Mouse (Mus musculus) hindbrain, embryonic 15.5 days (tissue): ENCODE results near the gene Rab11fip5. TPM values are rescaled to one million over a fixed set of nuclear protein-coding genes. Genes with fewer than 3 reads are reported as not detected.

Experiments
- ATAC-seq: fragments of 200-750 bp; cut with Nextera tagmentation; 2 replicates; pipeline ENCODE4 v1.8.0; 2017; ENCODE audit warnings: low read depth, moderate number of reproducible peaks, moderate TSS enrichment; ENCODE audit not compliant: low FRiP score
- H3K27ac ChIP-seq: fragments of 300-500 bp; sonication (generic); replicated peaks from 2 replicates; pipeline ENCODE4 v1.5.1; 2015; ENCODE audit warnings: mild to moderate bottlenecking, inconsistent platforms
- H3K27me3 ChIP-seq: fragments of 300-500 bp; sonication (generic); 2 replicates; pipeline ENCODE4 v1.6.1; 2015; ENCODE audit warnings: control low read depth, inconsistent platforms
- H3K36me3 ChIP-seq: fragments of 300-500 bp; sonication (generic); 2 replicates; pipeline ENCODE4 v1.6.1; 2015; ENCODE audit warnings: control low read depth, inconsistent platforms
- H3K4me1 ChIP-seq: fragments of 300-500 bp; sonication (generic); replicated peaks from 2 replicates; pipeline ENCODE4 v1.6.1; 2015; ENCODE audit warnings: control low read depth, inconsistent platforms
- H3K4me2 ChIP-seq: fragments of 300-500 bp; sonication (generic); 2 replicates; pipeline ENCODE4 v1.6.1; 2015; ENCODE audit warnings: moderate library complexity, mild to moderate bottlenecking, inconsistent platforms
- H3K4me3 ChIP-seq: fragments of 300-500 bp; sonication (generic); 2 replicates; pipeline ENCODE4 v1.5.1; 2015; ENCODE audit warnings: mild to moderate bottlenecking, inconsistent platforms
- H3K9ac ChIP-seq: fragments of 300-500 bp; sonication (generic); 2 replicates; pipeline ENCODE4 v1.6.1; 2015; ENCODE audit warnings: inconsistent platforms
- H3K9me3 ChIP-seq: fragments of 300-500 bp; sonication (generic); 2 replicates; pipeline ENCODE4 v1.6.1; 2016; ENCODE audit warnings: control low read depth, inconsistent platforms
- WGBS: fragments of 180-500 bp; shearing (Covaris S2); methylation state at CpG from one replicate; pipeline ENCODE4 v1.1.7; 2015; 5-methylcytosine and 5-hydroxymethylcytosine counted together
- polyA plus RNA-seq: library from polyadenylated mRNA; unstranded; fragments of >200 nt; fragmentation: Nextera tagmentation; extraction: Ambion mirVana; gene quantifications from 2 replicates; pipeline ENCODE4 v1.2.1, GENCODE M21; 2015

Gene Rab11fip5
- polyA plus RNA-seq, 1 experiment from 2014 or later, result 24.4 TPM

DNA sequence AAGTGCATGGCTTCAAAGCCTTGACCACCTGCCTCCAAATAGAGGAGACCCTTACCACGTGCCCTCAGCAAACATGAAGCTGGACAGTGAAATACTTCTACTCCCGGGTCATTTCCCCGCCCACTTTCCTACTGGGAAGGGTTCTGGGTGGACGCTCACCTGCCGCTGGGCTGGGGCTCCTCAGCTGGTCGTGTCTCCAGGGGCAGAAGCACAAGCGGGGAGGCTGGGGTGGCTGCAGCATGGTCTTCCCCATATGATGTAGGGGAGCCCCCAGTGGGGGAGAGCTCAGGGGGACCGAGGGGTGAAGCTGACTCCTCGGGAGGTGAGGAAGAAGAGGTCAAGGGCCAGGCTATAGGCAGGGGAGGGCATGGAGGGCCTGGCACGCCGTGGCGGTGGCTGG lies 34.2 kb downstream of the Rab11fip5 start:
- WGBS, result 81% methylated on average over 12 of the region's 12 CpGs
- no peak overlapping the region for H3K4me3 ChIP-seq
- no peaks in the 10 kb centered on the region for H3K9me3 ChIP-seq
- H3K27me3 ChIP-seq, result no peaks in the 10 kb centered on the region
- no peaks in the 10 kb centered on the region for H3K4me1 ChIP-seq
- H3K9ac ChIP-seq, result no peak overlapping the region
- H3K4me2 ChIP-seq, result no peak overlapping the region
- no peak overlapping the region for H3K27ac ChIP-seq
- H3K36me3 ChIP-seq, result peaks cover 12% of the 10 kb centered on the region; the same call in 1 of the 2 replicates
- ATAC-seq, result no peak

DNA sequence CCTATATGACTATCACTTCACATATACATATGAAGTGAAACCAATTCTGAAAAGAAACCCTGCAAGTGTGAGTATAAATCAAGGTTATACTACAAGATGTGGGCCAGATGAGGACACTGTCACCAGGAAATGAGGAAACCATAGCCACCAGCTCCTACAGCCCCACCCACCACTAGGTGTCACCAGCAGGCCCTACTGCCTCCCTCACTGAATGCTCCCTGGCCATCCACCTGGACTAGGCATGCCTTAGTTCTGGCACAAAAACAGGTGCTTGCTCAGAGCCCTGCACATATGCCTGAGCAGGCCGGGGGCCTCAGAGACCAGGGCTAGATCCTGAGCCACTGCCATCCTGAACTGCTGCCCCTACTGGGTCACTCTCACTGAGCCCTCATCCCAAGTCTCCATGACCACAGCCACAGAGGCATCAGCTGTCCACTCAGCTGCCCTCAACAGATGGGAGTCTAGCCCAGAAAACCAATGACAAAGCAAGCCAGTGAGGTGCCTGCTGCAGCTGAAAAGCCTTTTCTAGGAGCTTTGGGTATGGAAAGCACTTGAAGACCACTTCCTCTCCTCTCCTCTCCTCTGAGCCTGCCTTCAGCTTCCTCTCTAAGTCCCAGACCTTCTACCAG lies 35.0 kb downstream of the Rab11fip5 start:
- WGBS, result 95% methylated on average over 1 of the region's 1 CpGs

DNA sequence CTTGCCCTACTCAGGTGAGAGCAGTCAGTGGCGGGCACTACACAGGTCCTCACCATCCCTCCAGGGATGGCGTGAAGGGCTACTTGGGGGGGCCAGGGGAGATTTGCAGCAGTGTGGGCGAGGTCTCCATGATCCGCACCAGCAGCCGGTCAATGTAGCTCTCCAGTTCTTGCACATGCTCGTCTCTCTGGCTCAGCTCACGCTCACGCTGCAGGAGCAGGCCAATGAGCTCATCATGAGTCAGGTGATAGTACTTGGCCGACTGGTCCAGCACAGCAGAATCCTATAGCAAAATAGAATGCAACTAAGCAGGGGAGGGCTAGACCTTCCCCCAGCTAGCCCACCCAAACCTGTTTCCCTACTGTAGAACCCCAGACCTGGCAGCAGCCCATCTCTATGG lies 37.5 kb downstream of the Rab11fip5 start:
- no peak overlapping the region for H3K4me2 ChIP-seq
- WGBS, result 88% methylated on average over 9 of the region's 9 CpGs

More for the DNA sequence above, 35.0 kb downstream of the Rab11fip5 start:
- no peak overlapping the region for H3K4me2 ChIP-seq
- no peaks in the 10 kb centered on the region for H3K27me3 ChIP-seq
- H3K9ac ChIP-seq, result no peak overlapping the region
- H3K4me3 ChIP-seq, result no peak overlapping the region
- H3K27ac ChIP-seq, result no peak overlapping the region
- no peaks in the 10 kb centered on the region for H3K9me3 ChIP-seq
- peaks cover 12% of the 10 kb centered on the region; the same call in 1 of the 2 replicates for H3K36me3 ChIP-seq
- no peak for ATAC-seq
- 0 out of 2 replicates have a peak, but pooled peaks cover under 1% of the 10 kb centered on the region for H3K4me1 ChIP-seq

DNA sequence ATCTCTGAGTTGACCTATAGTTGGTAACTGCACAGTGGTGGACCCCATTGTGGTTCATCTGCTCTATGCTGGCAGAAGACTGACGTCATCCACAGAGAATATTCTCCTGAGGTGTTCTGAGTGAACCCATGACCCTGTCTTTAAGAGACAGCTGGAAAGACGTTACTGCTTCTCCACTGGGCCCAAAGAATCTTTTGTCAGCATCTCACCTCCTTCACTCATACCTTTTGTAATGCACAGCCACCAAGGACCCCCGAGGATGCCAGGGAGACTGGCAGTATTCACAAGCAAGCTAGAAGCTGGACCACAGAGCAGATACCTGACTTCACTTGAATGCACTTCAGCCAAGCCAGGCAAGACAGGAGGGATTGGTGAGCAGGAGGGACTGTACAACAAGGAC lies 39.1 kb downstream of the Rab11fip5 start:
- H3K27ac ChIP-seq, result no peak overlapping the region
- no peak overlapping the region for H3K4me2 ChIP-seq
- no peaks in the 10 kb centered on the region for H3K27me3 ChIP-seq
- WGBS, result 64% methylated on average over 3 of the region's 3 CpGs
- no peak overlapping the region for H3K9ac ChIP-seq
- no peak for ATAC-seq
- H3K9me3 ChIP-seq, result no peaks in the 10 kb centered on the region
- peaks cover 21% of the 10 kb centered on the region for H3K4me1 ChIP-seq
- H3K36me3 ChIP-seq, result 0 out of 2 replicates have a peak, but pooled peaks cover 7% of the 10 kb centered on the region
- H3K4me3 ChIP-seq, result no peak overlapping the region

More for the DNA sequence above, 37.5 kb downstream of the Rab11fip5 start:
- peaks cover 12% of the 10 kb centered on the region; the same call in 1 of the 2 replicates for H3K36me3 ChIP-seq
- peaks cover 13% of the 10 kb centered on the region for H3K4me1 ChIP-seq
- ATAC-seq, result no peak
- H3K27ac ChIP-seq, result no peak overlapping the region
- H3K4me3 ChIP-seq, result no peak overlapping the region
- H3K27me3 ChIP-seq, result no peaks in the 10 kb centered on the region
- H3K9me3 ChIP-seq, result no peaks in the 10 kb centered on the region
- no peak overlapping the region for H3K9ac ChIP-seq

DNA sequence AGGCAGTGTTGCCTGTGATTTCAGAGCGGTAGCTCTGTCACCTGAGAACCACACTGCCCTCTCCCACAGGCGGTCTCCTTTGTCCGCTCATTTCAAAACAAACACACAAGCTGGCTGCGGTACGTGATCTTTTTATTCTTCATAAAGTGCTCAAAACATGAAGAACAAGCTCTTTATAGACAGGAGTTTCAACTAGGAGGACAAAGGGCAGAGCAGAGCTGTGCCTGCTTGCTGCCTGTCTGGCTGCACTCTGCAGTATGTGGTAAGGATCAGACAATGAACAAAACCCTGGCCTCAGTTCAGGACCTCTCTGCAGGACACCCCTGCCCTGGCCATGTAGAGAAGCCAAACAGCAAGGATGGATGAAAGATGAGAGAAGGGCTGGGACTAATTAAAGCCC lies 39.6 kb downstream of the Rab11fip5 start:
- 61% methylated on average over 5 of the region's 5 CpGs for WGBS

DNA sequence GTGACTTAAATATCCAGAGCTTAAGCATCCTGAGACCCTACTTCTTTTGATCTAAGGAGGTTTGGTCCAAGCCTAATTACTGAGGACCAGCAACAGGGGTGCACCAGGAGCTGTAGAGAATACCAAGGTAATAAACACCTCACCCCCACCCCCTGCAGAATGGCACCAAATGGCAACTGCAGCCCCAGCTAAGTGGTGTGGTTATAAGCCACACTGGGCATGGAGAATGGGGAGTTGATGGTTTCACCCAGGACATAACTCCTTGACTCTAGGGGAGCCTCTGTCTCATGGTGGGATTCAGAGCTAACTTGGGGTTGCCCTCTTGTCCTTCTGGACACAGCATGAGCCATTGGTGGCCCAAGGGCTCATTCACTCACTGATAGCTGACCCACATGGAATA lies 40.2 kb downstream of the Rab11fip5 start:
- H3K9me3 ChIP-seq, result no peaks in the 10 kb centered on the region
- peak overlapping the region; percentile 53 for H3K4me3 ChIP-seq
- peak overlapping the region; percentile 93; the same call in 1 of the 2 replicates for H3K27ac ChIP-seq
- no peak for ATAC-seq
- H3K27me3 ChIP-seq, result no peaks in the 10 kb centered on the region
- peaks cover 21% of the 10 kb centered on the region for H3K4me1 ChIP-seq
- 0 out of 2 replicates have a peak, but pooled peaks cover 7% of the 10 kb centered on the region for H3K36me3 ChIP-seq
- H3K4me2 ChIP-seq, result peak overlapping the region; percentile 97
- no peak overlapping the region for H3K9ac ChIP-seq

More for the DNA sequence above, 39.6 kb downstream of the Rab11fip5 start:
- H3K9me3 ChIP-seq, result no peaks in the 10 kb centered on the region
- peaks cover 21% of the 10 kb centered on the region for H3K4me1 ChIP-seq
- no peak overlapping the region for H3K9ac ChIP-seq
- H3K4me3 ChIP-seq, result no peak overlapping the region
- ATAC-seq, result no peak
- no peak overlapping the region for H3K27ac ChIP-seq
- H3K36me3 ChIP-seq, result 0 out of 2 replicates have a peak, but pooled peaks cover 7% of the 10 kb centered on the region
- H3K27me3 ChIP-seq, result no peaks in the 10 kb centered on the region
- no peak overlapping the region for H3K4me2 ChIP-seq

DNA sequence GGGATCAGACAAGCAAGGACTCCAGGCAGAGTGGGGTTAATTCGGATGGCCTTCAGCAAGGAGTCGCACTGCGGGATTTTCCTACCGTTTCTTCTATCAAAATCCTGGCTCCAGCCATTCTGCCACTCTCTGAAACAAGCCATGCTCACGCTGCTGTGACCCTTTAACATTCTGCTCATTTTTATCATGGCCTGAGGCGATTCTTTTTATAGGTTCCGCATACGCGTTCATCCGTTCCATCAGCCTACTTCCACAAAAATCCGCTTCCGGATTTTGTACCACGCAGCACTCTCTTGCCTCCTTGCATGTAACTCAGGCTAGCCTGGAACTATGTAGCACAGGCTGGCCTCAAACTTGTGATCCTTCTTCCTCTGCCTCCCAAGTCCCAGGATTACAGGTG lies 40.7 kb downstream of the Rab11fip5 start:
- ATAC-seq, result no peak
- Histone ChIP-seq H3K4me2 (peak overlapping the region; percentile 97), H3K4me1 (peaks cover 21% of the 10 kb centered on the region), H3K4me3 (peak overlapping the region; percentile 53), H3K27ac (peak overlapping the region; percentile 93), H3K36me3 (0 out of 2 replicates have a peak, but pooled peaks cover 7% of the 10 kb centered on the region), H3K27me3 (no peaks in the 10 kb centered on the region), H3K9ac (peak overlapping the region; percentile 63), H3K9me3 (no peaks in the 10 kb centered on the region)
- WGBS, result 2% methylated on average over 13 of the region's 13 CpGs

DNA sequence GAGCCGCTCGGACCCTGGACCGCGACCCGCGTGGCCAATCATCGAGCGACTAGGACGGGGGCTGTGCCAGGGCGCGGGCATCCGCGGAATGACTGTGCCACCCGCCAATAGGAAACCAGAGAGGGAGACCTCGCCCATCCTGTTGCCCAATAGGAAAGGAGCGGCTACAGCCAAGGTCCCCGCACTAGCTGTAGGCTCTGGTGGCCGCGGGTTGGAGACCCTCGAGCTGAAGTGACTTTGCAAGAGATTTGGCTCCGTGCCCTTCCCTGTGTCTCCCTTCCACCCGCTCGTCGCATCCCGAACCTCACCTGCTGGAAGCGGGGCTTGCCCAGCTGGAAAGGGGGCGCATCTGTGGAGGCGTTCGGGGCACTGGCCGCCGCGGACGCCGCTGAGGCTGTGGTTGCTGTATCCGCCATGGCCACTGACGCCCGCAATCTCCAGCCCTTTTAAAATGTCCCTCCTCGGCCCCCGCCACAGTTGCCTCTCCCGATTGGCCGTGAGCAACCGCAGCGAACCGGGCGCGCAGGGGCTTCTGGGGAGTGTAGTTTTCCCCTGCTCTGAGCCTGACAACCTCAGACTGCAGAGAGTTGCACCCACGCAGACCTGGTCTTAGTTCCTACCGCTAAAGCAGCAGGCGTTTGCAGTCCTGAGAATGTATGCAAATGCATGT lies 41.3 kb downstream of the Rab11fip5 start, which contains the start of gene Sfxn5:
Gene Sfxn5 (minus strand): TSS at position 423 of the 670 bp plus-strand sequence.
- Histone ChIP-seq H3K4me3 (peak within 1 kb of the TSS; percentile 53), H3K9ac (peak within 1 kb of the TSS; percentile 63), H3K27me3 (no peaks in the 10 kb centered on the region), H3K9me3 (no peaks in the 10 kb centered on the region), H3K4me2 (peak within 1 kb of the TSS; percentile 97), H3K4me1 (peaks cover 21% of the 10 kb centered on the region), H3K36me3 (0 out of 2 replicates have a peak, but pooled peaks cover 7% of the 10 kb centered on the region), H3K27ac (peak within 1 kb of the TSS; percentile 93)
- peak; percentile 98 for ATAC-seq
- WGBS, result under 1% methylated on average over 49 of the region's 49 CpGs

DNA sequence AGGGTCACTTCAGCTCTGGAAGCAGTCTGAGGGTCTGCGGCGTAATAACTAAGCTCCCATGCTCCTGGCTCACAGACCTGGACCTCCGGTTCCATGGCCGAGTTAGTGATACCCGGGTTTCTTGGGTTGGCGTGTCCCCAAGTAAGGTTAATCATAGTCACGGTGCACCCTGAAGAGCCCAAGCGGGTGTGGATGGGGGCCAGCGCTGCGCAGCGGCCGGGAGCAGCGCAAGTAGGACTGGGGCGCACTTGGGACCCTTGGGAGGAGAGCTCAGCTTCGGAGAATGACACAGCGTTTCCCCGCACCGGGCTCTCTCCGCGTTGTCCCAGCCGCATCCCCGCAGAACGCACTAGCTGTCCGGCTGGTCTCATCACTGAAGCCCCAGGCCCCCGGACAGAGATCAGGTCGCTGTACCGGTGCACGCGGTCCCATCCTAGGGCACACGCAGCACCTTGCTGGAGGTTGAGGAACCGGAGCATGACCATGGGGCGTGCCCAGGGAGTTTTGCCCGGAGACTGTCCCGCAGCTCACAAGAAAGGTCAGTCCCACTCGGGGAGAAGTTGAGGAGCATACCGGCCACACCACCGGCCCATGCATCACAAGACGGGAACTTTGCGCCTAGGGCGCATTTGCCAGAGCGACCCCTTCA lies 42.0 kb downstream of the Rab11fip5 start:
- Histone ChIP-seq H3K27me3 (no peaks in the 10 kb centered on the region), H3K9me3 (no peaks in the 10 kb centered on the region), H3K4me1 (peaks cover 21% of the 10 kb centered on the region), H3K4me3 (peak overlapping the region; percentile 53), H3K9ac (peak overlapping the region; percentile 63), H3K36me3 (0 out of 2 replicates have a peak, but pooled peaks cover 7% of the 10 kb centered on the region), H3K4me2 (peak overlapping the region; percentile 97), H3K27ac (peak overlapping the region; percentile 93)
- peak; percentile 40 for ATAC-seq
- under 1% methylated on average over 41 of the region's 41 CpGs for WGBS

DNA sequence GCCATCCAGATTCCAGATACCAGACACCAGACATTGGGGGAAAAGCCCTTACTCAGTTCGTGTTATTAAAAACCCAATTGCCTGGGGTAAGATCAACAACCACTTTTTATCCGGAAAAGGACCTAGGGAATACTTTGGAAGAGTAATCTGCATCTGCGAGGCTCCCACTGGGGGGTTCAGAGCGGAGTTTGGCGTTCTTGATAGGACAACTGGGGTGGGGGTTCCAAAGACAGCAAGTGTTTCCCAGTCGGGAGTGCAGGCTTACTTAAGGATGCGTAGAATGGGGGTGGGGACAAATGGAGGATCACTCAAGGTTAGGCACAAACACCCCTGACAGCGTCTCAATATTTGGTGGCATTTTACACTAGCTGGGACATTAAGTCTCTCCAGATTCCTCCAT lies 42.7 kb downstream of the Rab11fip5 start:
- 11% methylated on average over 8 of the region's 8 CpGs for WGBS
- Histone ChIP-seq H3K4me3 (peak overlapping the region; percentile 53), H3K4me1 (peaks cover 21% of the 10 kb centered on the region), H3K4me2 (peak overlapping the region; percentile 97), H3K27ac (no peak overlapping the region), H3K36me3 (0 out of 2 replicates have a peak, but pooled peaks cover 1% of the 10 kb centered on the region), H3K9me3 (no peaks in the 10 kb centered on the region), H3K9ac (no peak overlapping the region), H3K27me3 (no peaks in the 10 kb centered on the region)
- no peak for ATAC-seq

DNA sequence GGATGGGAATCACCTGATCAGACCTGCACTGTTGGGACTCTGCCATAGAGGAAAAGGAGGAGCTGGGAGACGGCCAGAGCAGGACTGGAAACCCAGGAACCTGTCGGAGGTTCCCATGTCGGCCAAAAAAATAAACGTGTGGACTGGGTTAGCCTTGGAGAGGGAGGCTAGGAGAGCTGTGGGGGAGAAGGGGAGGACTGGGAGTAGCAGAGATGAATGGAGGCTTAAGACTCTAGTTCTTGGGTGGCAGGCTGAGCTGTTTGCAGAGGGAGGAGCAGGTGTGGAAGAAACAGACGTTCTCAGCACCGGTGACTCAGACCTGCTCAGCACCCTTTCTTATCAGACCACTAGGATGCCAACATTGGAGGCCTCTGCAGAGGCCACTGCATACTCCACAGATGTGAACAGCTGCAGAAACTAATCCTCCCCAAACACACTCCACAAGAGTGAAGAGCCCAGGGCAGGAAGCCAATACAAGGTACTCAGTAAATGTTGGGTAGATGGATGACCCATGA lies 43.2 kb downstream of the Rab11fip5 start:
- Histone ChIP-seq H3K9me3 (no peaks in the 10 kb centered on the region), H3K4me2 (peak overlapping the region; percentile 97), H3K27me3 (no peaks in the 10 kb centered on the region), H3K4me3 (peak overlapping the region; percentile 53), H3K4me1 (peaks cover 21% of the 10 kb centered on the region), H3K27ac (no peak overlapping the region), H3K36me3 (no peaks in the 10 kb centered on the region), H3K9ac (no peak overlapping the region)
- ATAC-seq, result no peak
- 59% methylated on average over 6 of the region's 6 CpGs for WGBS
